Mouse (Mus musculus): ENCODE results near the gene Mgmt. TPM values are rescaled to one million over a fixed set of nuclear protein-coding genes. Genes with fewer than 3 reads are reported as not detected.
A peak's percentile ranks its signal among the peaks of the same experiment; 100 is the strongest.

Mgmt gene
- total RNA-seq, 2 experiments from 2014 or later, result 2.9 to 4.4 TPM

- no peak for DNase-seq
Measured at GRCm38 (mm10) chr7:136908616-136909144, 14.3 kb downstream of the Mgmt start.

GRCm38 (mm10) chr7:136912901-136913300 is 18.5 kb downstream of the Mgmt start:
- DNase-seq, result no peak

GRCm38 (mm10) chr7:136916021-136916420 is 21.6 kb downstream of the Mgmt start:
- DNase-seq, result no peak

GRCm38 (mm10) chr7:136920976-136921755 is 26.8 kb downstream of the Mgmt start:
- no peak for DNase-seq

GRCm38 (mm10) chr7:136922230-136922629 is 27.8 kb downstream of the Mgmt start:
- DNase-seq, result no peak

- DNase-seq, result peak; percentile 2 to 4
Measured at GRCm38 (mm10) chr7:136924610-136925260, 30.3 kb downstream of the Mgmt start.

GRCm38 (mm10) chr7:136926178-136926577 is 31.8 kb downstream of the Mgmt start:
- DNase-seq, result no peak

GRCm38 (mm10) chr7:136930451-136930850 is 36.0 kb downstream of the Mgmt start:
- DNase-seq, result no peak

GRCm38 (mm10) chr7:136933367-136933766 is 39.0 kb downstream of the Mgmt start:
- no peak for DNase-seq

- no peak for DNase-seq
Measured at GRCm38 (mm10) chr7:136934336-136934735, 39.9 kb downstream of the Mgmt start.

GRCm38 (mm10) chr7:136934784-136935183 is 40.4 kb downstream of the Mgmt start:
- no peak for DNase-seq

- DNase-seq, result no peak
Measured at GRCm38 (mm10) chr7:136938371-136938770, 44.0 kb downstream of the Mgmt start.

- DNase-seq, result no peak
Measured at GRCm38 (mm10) chr7:136942414-136942813, 48.0 kb downstream of the Mgmt start.

GRCm38 (mm10) chr7:136943886-136944285 is 49.5 kb downstream of the Mgmt start:
- no peak for DNase-seq

GRCm38 (mm10) chr7:136945697-136946096 is 51.3 kb downstream of the Mgmt start:
- no peak for DNase-seq

- DNase-seq, result peak in 1 of 2 experiments; percentile 5
Measured at GRCm38 (mm10) chr7:136946131-136946530, 51.7 kb downstream of the Mgmt start.

GRCm38 (mm10) chr7:136948275-136948810 is 53.9 kb downstream of the Mgmt start:
- DNase-seq, result no peak

GRCm38 (mm10) chr7:136952608-136953007 is 58.2 kb downstream of the Mgmt start:
- DNase-seq, result no peak

- DNase-seq, result no peak
Measured at GRCm38 (mm10) chr7:136953251-136953650, 58.8 kb downstream of the Mgmt start.

- DNase-seq, result peak; percentile 44 to 60
Measured at GRCm38 (mm10) chr7:136972361-136972760, 77.9 kb downstream of the Mgmt start.

- no peak for DNase-seq
Measured at GRCm38 (mm10) chr7:136975001-136975400, 80.6 kb downstream of the Mgmt start.

- no peak for DNase-seq
Measured at GRCm38 (mm10) chr7:136997456-136997855, 103.0 kb downstream of the Mgmt start.

- no peak for DNase-seq
Measured at GRCm38 (mm10) chr7:137000703-137001102, 106.3 kb downstream of the Mgmt start.
